Mouse (Mus musculus) T-cell, adult 2 months (primary cell): ENCODE data around the gene Nktr.

Source experiments
- DNase-seq: peaks from one replicate; pipeline ENCODE4 v3.0.0; 2022; ENCODE audit warnings: low spot score

The Nktr gene

DNA sequence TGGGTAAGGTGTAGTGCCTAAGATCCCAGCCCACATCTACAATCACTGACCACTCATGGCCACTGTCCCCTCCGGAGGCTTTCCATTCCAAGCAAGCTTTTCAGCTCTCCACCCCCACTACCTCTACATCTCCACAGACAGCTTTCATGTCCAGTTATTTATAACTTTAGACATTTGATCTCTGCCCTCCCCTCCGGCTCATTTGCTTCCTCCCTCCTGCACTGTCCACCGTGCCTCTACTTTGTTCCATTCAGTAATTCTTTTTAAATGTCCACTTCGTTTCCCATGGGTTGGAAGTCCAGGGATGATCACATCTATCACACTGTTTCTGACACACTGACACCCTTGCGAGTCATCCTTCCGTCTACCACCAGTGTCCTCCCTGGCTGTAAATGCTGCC, 11.2 kb upstream of the Nktr start:
- DNase-seq: no peak

DNA sequence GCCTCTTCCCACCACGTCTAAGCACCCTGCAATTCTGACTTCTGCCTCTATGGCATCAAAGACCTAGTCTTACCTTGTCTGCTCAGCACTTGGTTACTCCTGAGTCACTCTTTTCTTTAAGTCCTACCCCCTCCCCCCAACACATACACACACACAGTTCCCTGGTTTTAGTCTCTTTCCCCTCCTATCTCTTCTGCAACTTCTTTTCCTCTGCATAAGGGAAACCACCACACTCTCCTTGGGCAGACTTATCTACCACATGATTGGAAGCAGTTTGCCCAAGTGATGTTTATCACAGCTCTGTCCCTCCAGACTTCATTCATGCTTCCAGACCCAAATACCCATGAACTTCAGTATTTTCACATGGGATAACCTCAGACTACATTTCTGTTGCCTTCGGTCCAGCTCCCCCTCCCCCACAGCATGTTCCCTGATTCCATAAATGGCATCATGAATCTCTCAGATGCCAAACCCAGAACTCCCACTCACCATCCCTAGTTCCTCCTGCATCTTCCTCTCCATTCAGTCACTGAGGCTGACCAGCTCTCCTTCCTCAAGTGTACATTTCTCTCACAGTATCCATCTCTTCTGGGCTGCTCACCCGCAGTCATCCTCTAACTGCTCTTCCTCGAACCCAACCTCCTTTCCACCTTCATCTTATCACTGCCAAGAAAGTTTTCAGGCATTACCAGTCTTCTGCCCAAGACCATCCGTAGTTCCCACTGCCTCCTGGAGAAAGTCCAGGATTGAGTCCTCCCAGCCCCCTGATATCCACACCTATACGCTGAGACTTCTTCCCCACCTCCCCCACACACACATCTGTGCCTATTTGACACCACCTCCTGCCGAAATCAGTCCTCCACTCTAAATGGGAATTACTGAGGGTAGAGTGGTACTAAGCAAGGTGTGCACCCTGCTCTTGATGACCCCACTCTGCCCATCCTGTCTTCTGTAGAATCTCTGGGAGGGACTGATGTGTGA, 10.2 kb upstream of the Nktr start:
- no peak for DNase-seq

DNA sequence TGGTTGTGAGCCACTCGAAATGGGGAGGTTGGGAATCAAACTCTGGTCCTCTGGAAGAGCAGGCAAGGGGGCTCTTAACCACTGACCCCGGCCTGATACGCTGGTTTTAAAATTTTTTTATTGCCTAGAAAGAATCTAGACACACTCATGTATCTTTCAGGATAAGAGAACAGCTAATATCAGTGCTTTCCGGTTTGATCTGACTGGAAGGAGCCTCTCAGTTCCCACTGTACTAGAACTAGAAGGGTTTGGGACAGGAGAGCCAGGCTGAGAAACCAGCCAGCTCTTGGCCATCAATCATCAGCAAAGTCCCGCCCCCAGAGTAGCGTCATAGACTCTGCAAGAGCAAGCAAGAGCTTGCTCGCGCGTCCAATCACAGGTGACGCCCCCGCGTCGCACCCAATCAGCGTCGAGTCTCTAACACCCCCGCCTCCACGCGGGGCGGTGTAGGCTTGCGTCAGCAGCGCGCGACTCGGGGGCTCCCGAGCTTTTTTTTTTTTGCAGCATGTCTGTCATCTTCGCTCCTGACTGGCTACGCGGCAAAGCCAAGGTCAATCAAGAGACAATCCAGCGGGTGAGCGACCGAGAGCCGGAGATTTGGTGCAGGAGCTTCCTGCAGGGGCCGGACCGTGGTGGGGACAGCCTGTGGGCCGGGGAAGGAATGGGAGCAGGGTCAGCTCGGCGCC, 8.9 kb upstream of the Nktr start, which contains the start of gene Ss18l2:
Ss18l2 (plus strand) TSS at position 432 of the 686 bp plus-strand sequence.
- DNase-seq: peak; percentile 96

DNA sequence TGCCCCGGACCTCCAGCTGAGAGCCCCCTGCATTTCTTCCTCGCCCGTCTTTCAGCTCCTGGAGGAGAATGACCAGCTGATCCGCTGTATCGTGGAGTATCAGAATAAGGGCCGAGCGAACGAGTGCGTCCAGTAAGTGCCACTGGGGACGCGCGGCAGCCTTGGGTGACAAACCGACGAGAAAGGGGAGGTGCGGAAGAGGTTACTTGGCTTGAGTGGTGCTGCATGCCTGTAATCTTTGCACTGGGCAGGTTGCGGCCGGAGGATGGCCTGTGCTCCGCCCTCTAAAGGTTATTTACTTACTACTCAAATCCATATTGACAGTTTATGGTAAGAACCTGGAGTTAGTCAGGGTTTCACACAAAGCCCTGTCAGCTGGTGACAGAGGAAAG, 8.4 kb upstream of the Nktr start:
- no peak for DNase-seq

DNA sequence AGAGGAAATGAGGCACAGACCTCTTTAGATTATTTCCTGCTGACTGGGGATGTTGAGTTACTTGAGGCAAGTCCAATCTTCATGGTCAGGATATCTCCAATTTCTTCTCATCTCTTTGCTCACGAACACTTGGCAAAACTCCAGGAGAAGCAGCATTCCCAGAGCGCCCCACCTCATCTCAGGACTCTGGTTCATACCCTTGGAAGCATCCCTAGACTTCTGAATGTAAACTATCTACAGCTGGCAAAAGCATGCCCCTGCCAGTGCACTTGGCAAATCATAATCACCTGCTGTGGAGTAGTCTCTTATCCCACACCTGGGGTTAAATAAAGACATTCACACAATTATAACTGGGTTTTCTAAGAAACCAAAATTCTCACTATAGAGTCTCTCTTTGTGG, 1.9 kb upstream of the Nktr start:
- no peak for DNase-seq

DNA sequence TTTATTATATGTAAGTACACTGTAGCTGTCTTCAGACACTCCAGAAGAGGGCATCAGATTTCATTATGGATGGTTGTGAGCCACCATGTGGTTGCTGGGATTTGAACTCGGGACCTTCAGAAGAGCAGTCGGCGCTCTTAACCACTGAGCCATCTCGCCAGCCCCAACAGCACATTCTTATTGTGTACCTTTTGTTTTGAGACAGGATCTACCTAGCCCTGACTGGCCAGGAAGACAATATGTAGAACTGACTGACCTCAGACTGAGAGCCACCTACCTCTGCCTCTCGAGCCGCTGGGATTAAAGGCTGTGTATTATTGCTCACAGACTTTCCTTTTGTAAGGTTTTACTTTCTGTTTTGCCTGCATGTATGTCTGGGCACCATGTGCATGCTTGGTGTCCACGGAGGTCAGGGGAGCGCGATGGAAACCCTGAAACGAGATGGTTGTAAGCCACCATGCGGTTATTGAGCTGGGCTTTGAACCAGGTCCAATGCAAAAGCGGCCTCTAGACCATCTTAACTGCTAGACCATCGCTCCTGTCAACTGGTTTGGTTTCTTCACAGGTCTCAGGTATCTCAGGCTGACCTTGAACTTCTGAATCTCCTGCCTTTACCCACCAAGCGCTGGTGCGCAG, 781 bp upstream of the Nktr start:
- DNase-seq: peak; percentile 43

DNA sequence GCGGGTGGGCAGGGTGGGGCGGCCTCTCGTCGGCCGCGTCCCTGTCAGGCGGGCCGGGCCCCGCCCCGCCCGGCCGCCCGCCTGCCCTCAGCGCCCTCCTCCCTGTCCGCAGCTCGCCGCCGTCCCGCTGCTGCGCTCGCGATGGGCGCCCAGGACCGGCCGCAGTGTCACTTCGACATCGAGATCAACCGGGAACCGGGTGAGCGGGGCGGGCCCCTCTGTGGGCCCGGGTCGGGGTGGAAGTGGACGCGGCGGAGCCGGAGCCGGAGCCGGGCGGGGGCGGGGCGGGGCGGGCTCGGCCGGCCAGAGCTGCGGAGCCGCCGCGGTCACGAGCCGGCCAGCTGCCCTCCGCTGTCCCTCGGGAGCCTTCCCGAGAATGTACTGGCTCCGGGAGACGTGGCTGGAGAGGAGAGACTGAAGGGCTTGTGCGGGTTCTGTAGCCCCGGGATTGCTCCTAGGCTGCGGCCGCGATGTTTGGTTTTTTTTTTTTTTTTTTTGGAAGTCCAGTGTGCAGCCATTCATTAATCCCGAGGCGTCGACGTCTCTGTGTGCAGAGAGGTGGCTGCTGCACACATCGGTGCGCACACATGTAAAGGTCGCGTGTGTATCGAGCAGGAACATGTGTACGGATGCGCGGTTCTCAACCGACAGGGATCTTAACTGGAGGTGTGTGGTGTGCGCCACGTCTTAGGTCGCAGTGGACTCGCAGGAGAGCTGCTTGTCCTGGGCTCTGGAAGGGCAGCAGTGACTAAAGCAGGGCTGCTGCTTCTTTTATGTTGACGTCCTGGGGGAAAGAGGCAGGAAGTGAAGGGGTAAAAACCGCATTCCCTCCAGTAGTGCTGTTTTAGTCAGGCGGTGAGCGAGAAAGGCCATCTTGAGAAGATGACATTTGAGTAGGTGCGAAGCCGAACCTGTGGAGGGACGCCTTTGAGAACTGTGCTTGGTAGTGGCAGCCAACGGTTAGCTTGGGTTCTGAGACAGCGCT, 670 bp downstream of the Nktr start:
- DNase-seq: peak; percentile 46

DNA sequence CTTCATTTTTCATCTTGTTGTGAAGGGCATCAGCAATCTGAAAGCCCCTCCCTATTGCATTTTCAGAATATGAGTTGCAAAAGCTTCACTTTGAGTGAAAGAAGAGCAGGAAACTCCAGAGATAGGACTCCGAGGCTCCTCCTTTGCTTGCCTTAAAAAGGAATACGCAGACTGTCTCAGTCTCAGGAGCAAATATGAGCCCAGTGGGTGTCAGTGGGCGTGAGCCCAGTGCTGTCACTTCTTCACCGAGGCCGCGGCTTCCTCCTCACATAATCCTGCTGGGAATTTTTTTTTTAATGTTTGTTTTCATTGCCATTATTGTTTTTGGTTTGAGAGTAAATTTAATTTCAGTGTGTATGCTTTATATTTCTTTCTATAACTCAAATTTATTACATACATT, 21.5 kb downstream of the Nktr start:
- DNase-seq: no peak

DNA sequence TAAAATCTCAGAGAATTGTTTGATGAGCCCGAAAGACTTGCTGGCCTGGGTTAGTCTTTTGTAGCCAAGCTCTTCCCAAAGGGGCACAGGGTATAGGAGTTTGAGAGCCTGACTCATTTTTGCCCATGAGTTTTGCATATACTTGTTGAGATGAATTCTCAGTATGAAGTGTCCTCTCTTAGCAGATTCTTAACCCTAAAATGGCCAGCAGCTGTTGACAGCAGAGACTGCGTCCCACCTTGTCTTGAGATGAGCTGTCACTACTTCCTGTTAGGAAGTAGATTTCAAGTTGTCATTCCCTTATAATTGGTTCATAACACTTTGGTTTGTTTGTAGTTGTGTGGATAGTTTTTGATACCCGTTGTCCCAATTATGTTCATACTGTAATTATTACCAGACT, 22.2 kb downstream of the Nktr start:
- DNase-seq: no peak

DNA sequence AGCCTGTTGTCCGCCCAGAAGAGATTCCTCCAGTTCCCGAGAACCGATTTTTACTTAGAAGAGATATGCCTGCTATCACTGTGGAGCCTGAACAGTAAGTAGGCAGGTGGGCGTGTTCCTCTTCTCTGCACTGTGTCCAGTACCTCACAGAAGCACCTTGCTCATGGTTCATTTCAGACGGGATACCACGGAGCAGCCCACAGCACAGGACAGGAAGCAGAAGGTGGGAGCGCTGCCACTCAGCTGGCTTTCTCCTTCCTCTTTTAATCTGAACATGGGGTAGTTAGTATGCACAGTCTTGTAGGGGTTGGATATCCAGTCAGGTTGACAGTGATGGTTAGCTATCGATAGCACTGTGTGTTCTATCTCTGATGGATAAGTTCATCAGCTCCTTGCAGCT, 25.1 kb downstream of the Nktr start:
- DNase-seq: no peak

DNA sequence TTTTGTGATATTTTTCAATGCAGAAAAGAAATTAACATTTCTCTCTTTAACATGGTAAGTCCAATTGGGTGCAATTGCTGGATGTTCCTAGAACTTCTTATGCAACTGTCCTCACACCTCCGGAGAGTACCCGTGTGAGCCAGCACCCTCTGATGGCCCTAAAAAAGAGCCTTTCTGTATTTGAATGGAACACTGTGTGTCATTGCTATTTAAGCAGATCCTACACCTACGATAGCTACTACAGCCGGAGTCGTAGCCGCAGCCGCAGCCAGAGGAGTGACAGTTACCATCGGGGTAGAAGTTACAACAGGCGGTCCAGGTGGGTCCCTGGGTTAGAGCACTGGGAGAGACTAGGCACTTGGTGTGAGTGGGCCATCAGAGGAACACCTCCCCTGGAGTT, 33.8 kb downstream of the Nktr start:
- DNase-seq: no peak

DNA sequence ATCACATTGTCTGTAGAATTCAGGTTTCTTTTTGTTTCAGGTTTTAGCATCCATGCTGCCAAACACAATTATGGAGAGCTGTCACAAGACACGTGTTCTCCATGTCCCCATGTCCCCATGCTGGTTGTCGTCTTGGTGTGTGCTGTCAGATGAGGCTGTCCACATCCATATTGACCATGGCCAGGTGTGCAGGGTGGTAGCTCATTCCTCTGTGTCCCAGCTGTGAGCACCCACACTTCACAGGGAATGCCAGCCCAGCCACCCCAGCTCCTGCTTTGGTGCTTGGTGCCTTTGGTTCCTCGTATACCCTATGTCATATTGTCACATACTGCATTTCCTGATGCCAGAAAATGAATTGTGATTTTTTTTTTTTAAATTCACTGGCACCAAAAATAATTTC, 35.7 kb downstream of the Nktr start:
- no peak for DNase-seq

DNA sequence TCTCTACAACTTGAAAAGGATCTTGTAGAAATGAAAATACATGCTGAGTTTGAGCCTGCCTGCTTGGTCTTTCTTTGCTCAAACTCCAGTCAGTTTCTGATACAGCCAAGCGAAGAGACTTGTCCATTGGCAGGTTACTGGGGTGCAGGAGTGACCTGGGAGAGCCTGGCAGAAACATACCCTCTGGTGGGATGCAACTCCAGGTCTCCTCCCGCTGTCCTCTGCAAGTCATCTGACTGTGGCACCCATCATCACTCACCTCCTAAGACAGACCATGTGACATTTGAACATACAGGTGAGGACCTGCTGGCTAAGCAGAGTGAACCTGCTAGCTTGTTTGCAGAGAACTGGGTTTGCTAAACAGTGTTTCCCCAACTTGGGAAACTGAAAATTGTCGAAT, 37.8 kb downstream of the Nktr start:
- no peak for DNase-seq

DNA sequence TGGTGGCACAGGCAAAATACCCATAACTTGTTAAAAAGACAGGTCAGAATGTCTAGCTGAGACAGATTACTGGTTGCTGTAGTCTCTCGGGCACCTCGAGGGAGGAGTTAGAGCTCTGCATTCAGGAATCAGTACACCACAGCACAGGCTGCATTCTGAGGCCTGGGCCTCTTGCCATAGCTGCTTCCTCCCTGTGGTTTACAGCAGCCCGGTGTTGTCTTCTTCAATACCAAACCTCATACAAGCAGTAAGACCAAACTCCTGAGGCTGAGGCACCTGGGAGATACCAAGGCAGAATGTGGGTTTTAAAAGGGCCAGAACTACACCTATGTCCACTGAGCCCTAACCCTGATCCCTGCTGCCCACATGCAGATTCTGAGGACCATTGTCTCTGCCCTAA, 38.5 kb downstream of the Nktr start:
- peak; percentile 53 for DNase-seq

DNA sequence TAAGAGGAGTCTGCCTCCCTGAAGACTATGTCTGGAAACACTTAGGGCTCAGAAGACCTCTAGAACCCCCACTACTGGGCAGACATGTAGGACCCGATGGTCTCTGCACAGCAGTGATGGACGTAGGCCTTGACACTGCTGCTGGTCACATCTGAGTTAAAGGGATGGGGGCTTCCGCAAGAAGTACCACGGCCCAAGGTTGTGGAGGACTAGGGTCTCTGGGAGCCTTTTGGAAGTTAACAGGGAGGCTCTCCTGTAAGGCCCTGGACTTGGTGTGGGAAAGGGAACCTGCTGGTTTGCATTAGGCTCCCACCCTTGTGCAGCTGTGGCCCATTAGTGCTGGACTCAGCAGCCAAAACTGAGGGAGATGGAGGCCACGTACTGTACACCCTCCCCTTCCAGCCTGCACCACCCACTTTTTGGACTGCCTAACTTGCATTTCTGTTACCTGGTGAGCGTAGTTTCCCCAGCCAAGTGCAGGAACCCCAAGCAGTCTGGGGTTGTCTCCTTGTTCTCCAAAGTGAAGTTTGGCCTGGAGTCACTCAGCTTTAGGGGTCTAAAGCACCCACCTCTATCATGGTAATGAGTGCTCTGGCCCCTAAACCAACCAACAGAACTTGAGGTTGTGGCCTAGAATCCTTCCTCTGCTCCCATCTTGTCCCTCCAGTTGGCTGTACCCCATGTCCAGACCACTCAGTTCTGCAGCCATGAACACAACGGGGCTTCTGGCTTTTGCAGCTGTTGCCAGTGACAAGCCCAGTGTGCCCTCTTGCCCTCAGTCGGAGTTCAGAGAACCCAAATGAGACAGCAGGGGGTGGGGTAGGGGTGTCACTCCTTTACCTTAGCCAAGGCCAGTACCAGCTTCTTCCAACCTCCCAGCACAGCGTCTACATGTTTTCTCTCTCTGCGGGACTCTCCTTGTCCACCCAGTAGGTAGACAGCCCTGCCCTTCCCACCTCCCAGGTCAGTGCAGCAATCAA, 39.2 kb downstream of the Nktr start:
- DNase-seq: no peak

DNA sequence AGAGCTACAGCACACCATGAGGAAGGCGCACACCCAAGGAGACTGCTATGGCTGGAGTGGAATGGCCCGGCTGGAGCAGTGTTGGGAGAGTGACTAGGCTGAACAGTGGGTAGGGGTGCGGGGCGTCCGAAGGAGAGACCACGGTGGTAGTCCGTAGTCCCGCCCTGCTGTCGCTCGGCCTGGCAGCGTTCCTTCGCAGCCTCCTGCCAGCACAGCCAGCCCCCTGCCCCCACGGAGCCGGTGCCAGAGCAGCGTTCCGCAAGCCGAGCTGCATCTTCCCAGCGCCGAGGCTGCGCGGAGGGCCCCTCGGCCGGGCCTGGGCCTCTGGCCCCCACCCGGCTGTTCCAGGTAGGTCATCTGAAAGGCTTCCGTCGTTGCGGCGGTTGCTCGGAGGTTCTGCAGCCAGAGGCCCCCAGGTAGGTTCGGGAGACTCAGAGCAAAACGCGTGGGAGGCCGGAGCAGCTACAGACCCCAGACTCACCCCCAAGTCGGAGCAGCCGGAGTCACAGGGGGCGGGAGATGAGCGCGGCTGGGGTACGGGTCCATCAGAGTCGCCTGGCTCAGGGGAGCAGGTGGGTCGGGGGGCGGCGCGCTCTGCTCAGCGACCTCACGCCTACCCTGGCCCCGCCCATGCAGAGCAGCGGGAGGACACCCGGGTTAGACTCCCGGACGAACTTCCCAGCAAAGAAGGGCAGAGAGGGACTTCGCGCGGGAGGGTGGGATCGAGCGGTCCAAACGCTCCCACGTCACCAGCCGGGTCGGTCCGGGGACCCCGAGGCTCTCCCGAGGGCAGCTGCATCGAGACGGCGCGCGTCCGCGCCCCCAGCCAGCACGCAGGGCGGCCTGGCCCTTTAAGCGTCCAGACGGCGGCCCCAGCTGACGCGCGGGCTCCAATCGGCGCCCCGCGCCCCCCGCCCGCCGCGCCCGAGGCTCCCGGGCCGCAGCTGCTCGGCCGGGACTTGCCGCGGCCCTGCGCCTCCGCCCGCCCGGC, 40.4 kb downstream of the Nktr start, which contains the start of gene Zfp651:
Zfp651 (plus strand) TSS at position 240 of the 991 bp plus-strand sequence.
- no peak for DNase-seq

DNA sequence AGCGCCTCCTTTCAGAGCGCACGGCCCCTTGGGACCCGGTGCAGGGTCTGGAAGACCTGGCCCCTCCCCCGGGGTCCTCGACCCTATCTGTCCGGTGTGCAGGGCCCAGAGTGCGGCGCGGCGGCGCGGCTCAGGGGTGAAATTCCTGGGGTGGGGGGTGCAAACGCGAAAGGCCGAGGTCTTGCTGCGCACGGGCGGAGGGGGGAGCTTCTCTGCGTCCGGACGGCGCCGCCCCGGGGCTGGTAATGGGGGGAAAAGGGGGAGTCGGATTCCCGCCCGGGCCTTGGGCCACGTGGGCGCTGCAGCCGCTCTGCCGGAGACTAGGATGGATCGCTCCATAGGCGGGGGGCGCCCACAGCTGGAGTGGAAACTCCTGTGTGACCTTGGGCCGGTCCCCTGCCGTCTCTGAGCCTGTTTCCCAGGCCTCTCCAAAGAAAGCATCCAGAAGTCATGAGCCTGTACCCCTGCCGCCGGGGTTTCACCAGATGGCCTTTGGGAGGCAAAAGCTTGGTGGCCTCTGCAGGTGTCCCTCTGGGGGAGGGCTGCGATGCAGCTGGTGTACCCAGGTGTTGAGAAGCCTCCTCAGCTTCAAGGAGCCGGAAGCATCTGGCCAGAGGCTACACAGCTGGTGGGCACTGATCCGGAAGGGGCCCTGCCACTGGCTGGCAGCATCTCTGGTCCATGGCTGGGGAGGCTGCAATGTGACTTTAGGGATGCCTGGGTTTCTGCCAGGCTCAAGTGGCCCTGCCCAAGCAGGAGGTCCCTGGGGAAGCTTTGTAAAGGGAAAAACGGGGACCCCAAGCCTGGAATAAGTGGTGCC, 41.5 kb downstream of the Nktr start:
- no peak for DNase-seq

DNA sequence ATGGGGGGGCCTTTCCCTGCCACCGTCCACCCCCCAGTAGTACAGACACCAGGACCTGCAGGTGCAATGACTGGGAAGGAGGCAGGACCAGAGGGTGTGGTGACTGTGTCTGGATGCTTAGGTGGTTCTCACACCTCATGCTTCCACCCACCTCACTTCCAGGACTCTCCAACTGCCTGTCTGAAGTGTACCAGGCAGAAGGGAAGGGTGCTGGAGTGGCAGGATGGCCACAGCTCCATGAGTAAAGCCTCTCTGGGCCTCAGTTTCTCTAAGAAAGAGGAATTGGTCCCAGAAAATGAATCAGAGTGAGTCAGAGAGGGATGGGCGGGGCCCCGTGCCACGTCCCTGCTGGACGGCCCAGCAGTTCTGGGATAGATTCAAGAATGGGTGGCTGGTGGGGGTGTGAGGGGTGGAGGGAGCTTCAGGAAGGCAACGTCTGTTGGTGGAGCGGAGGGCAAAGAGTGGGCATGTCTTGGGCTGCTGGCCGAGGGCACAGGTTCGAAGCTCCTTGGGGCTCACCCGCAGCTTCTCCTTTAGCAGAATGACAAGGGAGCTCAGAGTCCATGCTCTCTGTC, 42.2 kb downstream of the Nktr start:
- no peak for DNase-seq
